Mouse (Mus musculus) stomach, embryonic 14.5 days (tissue): ENCODE measurements around the gene Rubcn. TPM values are rescaled to one million over a fixed set of nuclear protein-coding genes. Genes with fewer than 3 reads are reported as not detected.

Source experiments
- ATAC-seq: fragments of 200-750 bp; cut with Nextera tagmentation; 2 replicates; pipeline ENCODE4 v1.8.0; 2017; ENCODE audit warnings: low read depth, moderate TSS enrichment; ENCODE audit not compliant: insufficient number of reproducible peaks, insufficient read depth, low FRiP score
- H3K27ac ChIP-seq: fragments of 300-500 bp; sonication (generic); 2 replicates; pipeline ENCODE4 v1.5.1; 2014; ENCODE audit warnings: mild to moderate bottlenecking, low read length, moderate library complexity, mixed read lengths
- H3K27me3 ChIP-seq: fragments of 300-500 bp; sonication (generic); 2 replicates; pipeline ENCODE4 v1.6.1; 2014; ENCODE audit warnings: low read length, control low read depth, mixed read lengths; ENCODE audit not compliant: control insufficient read depth, insufficient read depth
- H3K36me3 ChIP-seq: fragments of 300-500 bp; sonication (generic); 2 replicates; pipeline ENCODE4 v1.6.1; 2014; ENCODE audit warnings: mild to moderate bottlenecking, control low read depth, low read length, moderate library complexity, mixed read lengths; ENCODE audit not compliant: control insufficient read depth, insufficient read depth
- H3K4me1 ChIP-seq: fragments of 300-500 bp; sonication (generic); 2 replicates; pipeline ENCODE4 v1.6.1; 2014; ENCODE audit warnings: low read length, control low read depth, mixed read lengths; ENCODE audit not compliant: control insufficient read depth, insufficient read depth
- H3K4me2 ChIP-seq: fragments of 300-500 bp; sonication (generic); replicated peaks from 2 replicates; pipeline ENCODE4 v1.6.1; 2014; ENCODE audit warnings: low read depth, low read length, control low read depth
- H3K4me3 ChIP-seq: fragments of 300-500 bp; sonication (generic); 2 replicates; pipeline ENCODE4 v1.5.1; 2014; ENCODE audit warnings: low read depth, low read length, control low read depth
- H3K9ac ChIP-seq: fragments of 300-500 bp; sonication (generic); replicated peaks from 2 replicates; pipeline ENCODE4 v1.6.1; 2014; ENCODE audit warnings: low read depth, mild to moderate bottlenecking, control low read depth, low read length, moderate library complexity, mixed read lengths
- H3K9me3 ChIP-seq: fragments of 300-500 bp; sonication (generic); 2 replicates; pipeline ENCODE4 v1.6.1; 2016; ENCODE audit warnings: low read depth, low read length, control low read depth; ENCODE audit not compliant: control insufficient read depth
- WGBS: fragments of 180-500 bp; shearing (Covaris S2); extraction: QIAGEN DNeasy Blood & Tissue Kit; methylation state at CpG from one replicate; pipeline ENCODE4 v1.1.7; 2014; 5-methylcytosine and 5-hydroxymethylcytosine counted together
- polyA plus RNA-seq: library from polyadenylated mRNA; unstranded; fragments of >200 nt; fragmentation: Nextera tagmentation; extraction: Ambion mirVana; gene quantifications from 2 replicates; pipeline ENCODE4 v1.2.1, GENCODE M21; 2014

Gene Rubcn
- polyA plus RNA-seq, 1 experiment from 2014 or later: 17.8 TPM

DNA sequence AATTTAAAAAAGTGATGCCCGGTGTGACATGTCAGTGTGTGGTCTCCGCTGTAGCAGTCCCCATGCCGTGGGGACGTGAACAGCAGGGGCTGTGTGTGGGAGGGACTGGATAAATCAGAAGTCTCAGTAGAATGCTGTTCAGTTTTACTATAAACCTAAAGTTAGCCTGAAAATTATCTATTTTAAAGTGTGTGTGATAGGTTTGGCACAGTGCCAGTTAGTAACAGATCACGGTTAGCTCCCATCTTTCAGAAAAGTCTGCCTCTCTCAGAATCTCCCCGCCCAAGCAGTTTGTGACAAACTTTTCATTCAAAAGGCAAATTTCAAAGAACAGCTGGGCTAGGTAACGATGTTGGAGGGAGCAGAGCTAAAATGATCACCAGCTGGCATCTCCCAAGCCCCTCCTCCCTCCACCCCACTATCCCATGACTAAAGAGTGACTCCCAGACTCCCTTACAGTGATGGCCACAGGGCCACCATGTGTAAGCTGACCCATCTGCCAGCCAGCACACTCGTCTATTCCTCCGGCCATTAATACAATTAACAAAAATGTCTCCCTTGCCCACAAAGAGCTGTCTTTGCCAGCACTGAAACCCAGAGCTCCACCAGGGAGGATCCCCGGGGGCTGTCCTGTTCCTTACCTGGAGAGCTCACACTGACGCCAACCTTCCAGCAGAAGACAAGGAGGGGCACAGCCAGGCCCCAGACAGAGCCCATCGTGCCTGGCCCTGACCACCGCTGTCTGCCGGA is 80.7 kb downstream of the Rubcn start:
- H3K27ac ChIP-seq: no peak overlapping the region
- H3K4me2 ChIP-seq: no peak overlapping the region
- no peaks in the 10 kb centered on the region for H3K9me3 ChIP-seq
- no peaks in the 10 kb centered on the region for H3K27me3 ChIP-seq
- H3K36me3 ChIP-seq: no peaks in the 10 kb centered on the region
- no peak overlapping the region for H3K9ac ChIP-seq
- 58% methylated on average over 14 of the region's 14 CpGs for WGBS
- ATAC-seq: no peak
- H3K4me3 ChIP-seq: no peak overlapping the region
- H3K4me1 ChIP-seq: no peaks in the 10 kb centered on the region

DNA sequence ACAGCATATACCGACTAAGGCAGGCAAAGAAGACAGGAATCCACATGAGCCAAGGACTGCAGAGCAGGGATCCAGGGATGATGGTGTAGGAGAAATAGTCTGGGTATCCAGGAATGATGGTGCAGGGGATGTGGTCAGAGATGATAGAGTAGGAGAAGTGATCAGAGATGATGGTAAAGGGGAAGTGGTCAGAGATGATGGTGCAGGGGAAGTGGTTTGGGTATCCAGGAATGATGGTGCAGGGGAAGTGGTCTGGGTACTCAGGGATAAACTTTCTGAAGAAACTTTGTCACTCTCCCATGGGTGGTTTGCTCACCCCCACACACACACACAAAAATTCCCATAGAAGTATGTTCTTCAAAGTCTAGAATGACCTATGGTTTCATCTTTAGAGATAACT is 82.4 kb downstream of the Rubcn start:
- no peaks in the 10 kb centered on the region for H3K4me1 ChIP-seq
- H3K4me3 ChIP-seq: no peak overlapping the region
- no peaks in the 10 kb centered on the region for H3K9me3 ChIP-seq
- no peaks in the 10 kb centered on the region for H3K36me3 ChIP-seq
- no peak overlapping the region for H3K27ac ChIP-seq
- no peak overlapping the region for H3K9ac ChIP-seq
- no peak overlapping the region for H3K4me2 ChIP-seq
- no peak for ATAC-seq
- H3K27me3 ChIP-seq: no peaks in the 10 kb centered on the region
- WGBS: 78% methylated on average over 1 of the region's 1 CpGs

DNA sequence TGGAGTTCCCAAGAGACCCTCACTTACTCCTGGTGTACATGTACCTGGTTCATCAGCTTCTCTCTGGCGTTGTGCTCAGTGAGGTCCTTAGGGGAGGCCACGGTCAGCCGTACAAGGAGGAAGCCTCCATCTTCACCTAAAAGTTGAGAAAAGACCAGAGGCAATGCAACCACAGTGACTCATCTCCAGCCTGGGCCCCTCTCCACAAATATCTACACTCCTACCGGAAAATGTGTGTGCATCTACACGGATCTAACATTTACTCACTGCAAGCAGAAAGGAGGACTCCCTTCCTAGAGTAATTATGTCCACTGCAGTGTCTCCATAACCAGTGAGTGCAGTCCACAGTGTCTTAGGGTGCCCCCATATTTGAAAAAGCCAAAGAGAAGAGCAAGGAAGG is 87.5 kb downstream of the Rubcn start:
- no peak overlapping the region for H3K4me2 ChIP-seq
- H3K9ac ChIP-seq: no peak overlapping the region
- H3K27me3 ChIP-seq: no peaks in the 10 kb centered on the region
- no peak overlapping the region for H3K27ac ChIP-seq
- no peaks in the 10 kb centered on the region for H3K36me3 ChIP-seq
- 90% methylated on average over 5 of the region's 5 CpGs for WGBS
- H3K9me3 ChIP-seq: no peaks in the 10 kb centered on the region
- ATAC-seq: no peak
- no peak overlapping the region for H3K4me3 ChIP-seq
- no peaks in the 10 kb centered on the region for H3K4me1 ChIP-seq

DNA sequence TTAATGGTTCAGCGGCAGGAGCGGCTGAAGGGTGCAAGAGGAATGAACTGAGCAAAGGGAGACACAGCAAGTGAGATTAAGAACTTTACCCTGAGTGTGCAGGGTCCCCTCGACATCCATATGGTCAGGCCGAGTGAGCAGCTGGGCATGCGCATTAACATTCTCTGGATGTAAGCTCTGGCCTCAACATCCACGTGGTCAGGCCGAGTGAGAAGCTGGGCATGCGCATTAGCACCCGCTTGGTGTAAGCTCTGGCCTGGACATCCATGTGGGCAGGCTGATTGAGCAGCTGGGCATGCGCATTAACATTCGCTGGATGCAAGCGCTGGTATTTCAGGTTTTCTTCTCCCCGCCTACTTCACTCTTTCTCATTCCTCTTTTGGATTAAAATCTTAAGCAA is 92.7 kb downstream of the Rubcn start:
- Histone ChIP-seq H3K4me3 (no peak overlapping the region), H3K4me1 (no peaks in the 10 kb centered on the region), H3K4me2 (no peak overlapping the region), H3K36me3 (no peaks in the 10 kb centered on the region), H3K27ac (no peak overlapping the region), H3K9me3 (no peaks in the 10 kb centered on the region), H3K27me3 (no peaks in the 10 kb centered on the region), H3K9ac (no peak overlapping the region)
- whole genome bisulfite sequencing: 75% methylated on average over 13 of the region's 13 CpGs
- no peak for ATAC-seq

DNA sequence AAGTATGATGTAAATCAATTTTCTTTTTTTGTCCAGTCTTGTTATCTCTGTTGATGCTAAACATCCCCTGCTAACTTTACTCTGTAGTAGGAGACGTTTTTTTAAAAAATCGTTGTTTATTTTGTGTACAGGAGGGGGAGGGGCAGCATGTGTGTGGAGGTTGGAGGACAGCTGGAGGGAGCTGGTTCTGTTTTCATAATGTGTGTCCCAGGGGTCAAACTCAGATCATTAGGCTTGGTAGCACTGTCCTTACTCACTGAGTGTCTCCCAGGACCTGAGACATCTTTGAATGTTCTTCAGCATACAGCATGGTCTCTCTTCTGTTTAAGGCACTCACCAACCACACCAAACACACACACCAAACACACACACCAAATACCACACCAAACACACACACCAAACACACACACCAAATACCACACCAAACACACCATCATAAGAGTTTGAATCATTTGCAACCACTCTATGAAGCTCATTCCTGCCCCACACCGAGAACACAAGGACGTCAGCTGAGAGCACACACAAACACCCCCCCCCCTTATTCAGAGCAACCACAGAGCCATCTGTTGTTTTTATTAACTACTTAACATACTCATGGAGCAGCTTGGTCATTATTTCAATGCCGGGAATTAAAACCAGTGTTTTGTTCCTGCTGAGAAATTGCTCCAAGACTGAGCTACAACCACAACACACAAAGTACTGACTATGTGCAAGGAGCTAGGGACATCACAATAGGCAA is 94.1 kb downstream of the Rubcn start:
- Histone ChIP-seq H3K9me3 (no peaks in the 10 kb centered on the region), H3K36me3 (no peaks in the 10 kb centered on the region), H3K4me2 (no peak overlapping the region), H3K27me3 (no peaks in the 10 kb centered on the region), H3K27ac (no peak overlapping the region), H3K4me1 (no peaks in the 10 kb centered on the region), H3K9ac (no peak overlapping the region), H3K4me3 (no peak overlapping the region)
- WGBS: 39% methylated on average over 5 of the region's 5 CpGs
- ATAC-seq: no peak

DNA sequence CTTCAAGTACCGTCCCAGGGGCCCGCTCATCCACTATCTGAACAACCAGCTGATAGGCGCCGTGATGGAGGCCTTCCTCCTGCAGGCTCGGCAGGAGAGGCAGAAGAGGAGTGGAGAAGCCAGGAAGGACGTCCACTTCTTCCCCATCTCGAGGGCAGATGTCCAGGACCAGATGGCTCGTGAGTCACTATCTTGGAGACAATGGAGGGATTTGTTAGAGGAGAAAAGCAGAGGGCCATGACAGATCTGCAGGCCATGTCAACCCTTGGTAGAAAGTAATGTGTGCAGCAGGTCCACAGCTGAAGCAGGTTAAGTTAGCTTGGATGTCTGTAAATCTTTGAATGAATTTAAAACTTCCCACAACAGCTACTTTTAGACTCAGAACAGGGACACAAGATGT is 98.6 kb downstream of the Rubcn start:
- H3K36me3 ChIP-seq: no peaks in the 10 kb centered on the region
- no peaks in the 10 kb centered on the region for H3K4me1 ChIP-seq
- WGBS: 54% methylated on average over 8 of the region's 8 CpGs

DNA sequence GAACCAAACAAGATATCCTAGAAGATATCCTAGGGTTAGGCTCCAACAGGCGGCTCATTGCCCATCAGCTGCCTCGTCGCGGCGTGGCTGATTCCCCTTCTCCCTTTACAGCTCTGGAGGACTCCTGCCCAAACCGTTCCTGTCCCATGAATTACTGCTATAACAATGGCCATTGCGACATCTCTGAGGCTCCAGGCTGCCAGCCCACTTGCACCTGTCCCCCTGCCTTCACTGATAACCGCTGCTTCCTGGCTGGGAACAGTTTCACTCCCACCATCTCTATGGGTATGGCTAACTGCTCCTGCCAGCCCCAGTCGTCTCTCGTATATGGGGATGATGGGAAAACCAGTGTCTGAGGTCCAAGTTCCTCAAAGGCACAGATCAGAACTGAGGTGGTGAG is 100.9 kb downstream of the Rubcn start:
- H3K4me1 ChIP-seq: no peaks in the 10 kb centered on the region
- WGBS: 79% methylated on average over 10 of the region's 10 CpGs
- no peak overlapping the region for H3K9ac ChIP-seq
- no peaks in the 10 kb centered on the region for H3K36me3 ChIP-seq
- no peak overlapping the region for H3K27ac ChIP-seq
- no peaks in the 10 kb centered on the region for H3K9me3 ChIP-seq
- H3K27me3 ChIP-seq: no peaks in the 10 kb centered on the region
- H3K4me2 ChIP-seq: no peak overlapping the region
- no peak overlapping the region for H3K4me3 ChIP-seq
- no peak for ATAC-seq

More for the DNA sequence above, 98.6 kb downstream of the Rubcn start:
- Histone ChIP-seq H3K9me3 (no peaks in the 10 kb centered on the region), H3K4me2 (no peak overlapping the region), H3K27me3 (no peaks in the 10 kb centered on the region), H3K9ac (no peak overlapping the region), H3K4me3 (no peak overlapping the region), H3K27ac (no peak overlapping the region)
- no peak for ATAC-seq
